Mouse (Mus musculus) adrenal gland, adult 8-10 months (tissue): ENCODE results near the gene Mal. TPM values are rescaled to one million over a fixed set of nuclear protein-coding genes. Genes with fewer than 3 reads are reported as not detected.

Source experiments
- DNase-seq: peaks from one replicate; pipeline ENCODE4 v3.0.0; 2022
- total RNA-seq, 4 experiments: library from RNA; stranded (reverse); gene quantifications; 2 replicates each; pipeline ENCODE4 v1.2.4; 2022

The Mal gene
- total RNA-seq = 10 to 100 TPM in 2 of 4 experiments, 1 to 10 TPM in 2; 6.6 to 12.0 (median 9.1) TPM

DNA sequence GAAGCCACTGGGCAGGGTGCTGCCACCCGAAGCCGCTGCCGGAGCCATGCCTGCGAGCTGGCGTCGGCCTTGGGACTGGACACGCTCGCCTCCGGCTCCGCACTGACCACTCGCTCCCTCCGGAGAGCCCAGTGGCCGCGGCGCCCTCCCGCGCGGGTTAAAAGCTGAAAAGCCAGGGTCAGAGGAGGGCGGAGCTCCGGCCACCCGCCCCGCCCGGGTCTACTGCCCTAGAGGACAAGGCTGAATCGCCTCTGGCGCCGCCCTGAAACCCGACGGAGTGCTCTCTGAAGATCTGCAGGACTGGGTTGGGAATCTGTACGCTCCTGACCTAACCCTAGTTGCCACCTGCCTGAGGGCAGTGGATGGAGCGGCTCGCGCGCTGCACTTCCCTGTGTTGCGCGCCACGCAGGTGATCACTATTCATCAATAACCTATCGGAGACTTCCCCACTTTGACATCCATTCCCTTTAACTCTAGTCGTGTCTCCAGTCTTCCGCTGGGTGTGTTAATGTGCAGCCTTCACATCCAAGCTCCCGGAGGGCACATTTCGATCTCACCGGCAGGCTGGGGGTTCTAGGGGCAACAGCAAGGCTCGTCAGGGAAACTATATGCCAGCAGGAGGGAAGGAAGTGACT lies at the start of gene Mal:
Mal (minus strand) TSS at position 610 of the 635 bp plus-strand sequence.
- DNase-seq = peak; percentile 67

DNA sequence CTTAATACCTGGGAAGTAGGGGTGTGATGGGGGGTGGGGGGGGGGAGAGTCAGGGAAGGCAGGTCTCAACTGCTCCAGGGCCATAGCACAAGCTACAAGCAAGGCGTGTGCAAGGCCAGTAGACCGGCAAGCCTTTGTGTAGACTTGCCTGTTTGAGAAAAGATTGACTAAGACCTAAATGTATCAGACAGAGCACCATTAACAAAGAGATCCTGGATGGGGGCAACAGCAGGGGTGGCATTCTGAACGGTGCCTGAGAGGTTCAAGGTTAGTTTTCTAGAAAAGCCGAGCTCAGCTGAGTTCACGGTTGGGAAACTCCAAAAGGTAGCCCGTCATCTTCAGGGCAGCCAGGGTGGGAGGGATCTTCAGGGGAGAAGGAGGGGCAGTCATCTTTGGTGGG lies 48.8 kb upstream of the Mal start:
- DNase-seq = no peak

DNA sequence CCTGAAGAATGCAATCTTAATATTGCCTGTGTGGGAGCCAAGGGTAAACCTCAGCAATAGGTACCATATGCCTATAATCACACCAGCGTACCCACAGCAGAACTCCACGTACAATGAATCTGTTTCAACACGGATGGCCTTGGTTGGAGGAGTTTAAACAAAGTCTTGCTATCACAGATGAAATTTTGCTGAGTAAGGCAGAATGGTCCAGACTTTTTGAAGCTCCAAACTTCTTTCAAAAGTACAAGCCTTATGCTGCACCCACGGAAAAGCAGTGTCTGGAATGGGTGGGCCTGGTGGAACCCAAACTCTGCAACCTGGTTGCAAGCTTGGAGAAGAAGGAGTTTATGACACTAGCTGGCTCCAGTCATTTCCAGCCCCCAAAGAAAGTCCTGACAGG lies 32.7 kb upstream of the Mal start:
- DNase-seq = no peak

DNA sequence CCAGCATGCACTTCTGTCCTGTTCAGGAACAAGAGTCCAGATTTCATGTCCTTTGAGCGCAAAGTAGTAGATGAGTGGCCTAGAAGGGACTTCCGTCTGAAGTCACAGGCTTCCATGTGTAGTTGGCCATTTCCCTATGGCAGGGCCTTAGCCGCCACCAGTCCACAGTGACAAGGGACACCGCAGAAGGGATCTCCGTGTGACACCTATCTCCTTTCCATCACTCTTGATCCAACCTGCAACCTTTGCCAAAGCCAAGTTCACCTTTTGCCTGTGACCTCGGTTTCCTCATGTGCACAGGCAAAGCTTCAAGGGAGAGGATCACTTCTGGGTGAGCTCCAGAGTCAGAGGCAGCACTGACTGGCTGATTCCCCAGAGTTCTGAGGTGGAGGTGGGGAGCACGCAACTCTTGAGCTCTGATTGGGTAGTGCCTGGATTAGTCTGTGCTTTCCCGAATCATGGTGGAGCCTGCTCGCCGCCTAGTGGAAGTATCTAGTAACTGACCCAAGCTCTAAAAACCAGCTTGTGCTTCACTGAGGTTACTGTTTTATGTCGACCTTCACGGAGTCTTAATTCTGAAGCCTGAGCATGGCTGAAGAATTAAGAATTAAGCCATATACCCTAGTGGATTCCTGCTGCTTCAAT lies 27.3 kb upstream of the Mal start:
- DNase-seq = peak; percentile 56

DNA sequence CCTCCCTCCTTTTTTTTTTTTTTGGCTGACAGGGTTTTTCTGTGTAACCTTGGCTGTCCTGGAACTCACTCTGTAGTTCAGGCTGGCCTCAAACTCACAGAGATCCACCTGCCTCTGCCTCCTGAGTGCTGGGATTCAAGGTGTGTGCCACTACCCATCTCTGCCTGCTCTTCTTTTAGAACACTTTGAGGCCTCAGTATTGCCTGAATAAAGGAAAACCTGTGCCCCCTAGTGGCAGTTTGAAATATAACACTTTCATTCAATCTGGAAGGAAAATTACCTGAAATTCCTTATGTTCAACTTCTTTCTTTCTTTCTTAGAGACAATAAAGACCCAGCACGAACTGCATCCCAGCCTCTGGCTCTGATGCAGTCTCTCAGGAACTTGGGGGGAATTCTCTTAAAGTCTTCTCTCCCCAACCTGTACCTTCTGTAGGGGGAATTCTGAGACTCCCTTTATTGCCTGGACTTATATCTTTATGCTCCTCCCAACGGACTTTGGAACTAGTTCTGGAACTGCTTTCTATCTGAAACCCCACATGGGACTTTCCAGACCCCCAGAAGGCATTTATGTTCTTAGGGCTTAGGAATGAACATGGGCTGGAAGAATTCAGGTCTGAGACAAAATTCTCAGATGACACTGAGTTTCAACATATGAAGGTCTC lies 11.5 kb upstream of the Mal start:
- DNase-seq = no peak

DNA sequence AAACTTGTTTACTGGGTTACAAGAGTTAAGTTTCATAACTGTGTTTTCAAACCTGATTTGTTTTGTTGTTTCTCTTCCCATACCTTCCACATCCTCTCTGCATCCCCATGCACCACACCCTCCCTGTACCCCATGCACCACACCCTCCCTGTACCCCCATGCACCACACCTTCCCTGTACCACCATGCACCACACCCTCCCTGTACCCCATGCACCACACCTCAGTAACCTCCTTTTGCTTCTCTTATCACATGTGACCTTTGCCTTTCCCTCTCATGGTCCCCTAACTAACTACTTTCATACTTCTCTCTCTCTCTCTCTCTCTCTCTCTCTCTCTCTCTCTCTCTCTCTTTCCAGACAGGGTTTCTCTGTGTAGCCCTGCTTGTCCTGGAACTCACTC lies 10.5 kb upstream of the Mal start:
- DNase-seq = no peak

DNA sequence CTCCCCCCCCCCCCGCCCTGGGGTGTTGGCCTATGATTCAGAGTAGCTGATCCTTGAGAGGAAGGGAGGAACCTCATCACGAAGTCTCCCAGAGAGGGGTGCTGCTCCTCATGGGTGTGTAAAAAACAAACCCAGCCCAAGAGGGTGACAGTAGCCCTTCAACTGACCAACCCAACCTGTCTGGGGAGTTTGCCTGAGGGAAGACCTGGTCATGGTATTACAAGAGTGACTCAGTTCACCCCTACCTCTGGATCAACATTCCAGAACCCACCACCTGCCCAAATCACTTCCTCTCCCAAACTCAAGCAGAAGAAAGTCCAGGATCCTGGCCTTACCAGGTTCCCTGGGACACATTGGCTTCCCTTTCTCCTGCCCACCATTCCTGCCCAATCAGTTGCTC lies 6.2 kb upstream of the Mal start:
- DNase-seq = no peak

DNA sequence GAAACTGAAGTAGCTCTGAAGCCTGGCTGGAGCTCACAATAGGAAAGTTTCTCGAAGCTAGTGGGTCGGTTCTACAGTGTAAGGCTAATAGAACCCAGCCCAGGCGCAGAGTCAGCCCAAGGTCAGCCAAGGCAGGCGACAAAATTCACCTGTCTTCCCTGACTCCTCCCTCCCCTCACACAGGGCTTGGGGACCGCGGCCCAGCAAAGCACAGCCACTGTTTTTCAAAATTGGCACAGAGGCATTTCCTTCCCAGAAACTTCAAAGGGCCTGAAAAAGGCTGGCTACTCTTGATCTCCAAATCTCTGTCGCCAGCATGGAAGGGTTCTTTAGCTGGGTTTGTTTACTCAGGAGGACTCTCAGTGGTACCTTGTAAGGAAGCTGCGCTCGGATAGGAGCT lies 1.1 kb downstream of the Mal start:
- DNase-seq = no peak

DNA sequence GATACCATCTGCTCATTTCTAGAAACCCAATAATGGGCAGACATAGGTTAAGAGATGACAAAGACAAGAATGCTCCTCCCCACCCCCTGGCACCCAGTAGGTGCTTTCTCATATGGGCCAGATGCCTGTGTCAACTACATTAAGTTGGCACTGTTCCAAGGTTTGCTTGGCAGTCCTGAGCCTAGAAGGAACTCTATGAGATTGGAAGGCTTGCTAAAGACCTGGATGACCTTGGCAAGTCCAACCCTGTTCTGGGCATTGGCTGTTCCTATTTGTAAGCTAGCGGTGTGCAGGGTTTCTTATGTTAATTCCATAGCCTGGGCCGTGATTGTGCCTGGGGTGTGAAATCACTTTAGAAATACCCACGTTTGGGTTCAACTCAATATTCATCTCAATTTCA lies 1.7 kb downstream of the Mal start:
- DNase-seq = no peak

DNA sequence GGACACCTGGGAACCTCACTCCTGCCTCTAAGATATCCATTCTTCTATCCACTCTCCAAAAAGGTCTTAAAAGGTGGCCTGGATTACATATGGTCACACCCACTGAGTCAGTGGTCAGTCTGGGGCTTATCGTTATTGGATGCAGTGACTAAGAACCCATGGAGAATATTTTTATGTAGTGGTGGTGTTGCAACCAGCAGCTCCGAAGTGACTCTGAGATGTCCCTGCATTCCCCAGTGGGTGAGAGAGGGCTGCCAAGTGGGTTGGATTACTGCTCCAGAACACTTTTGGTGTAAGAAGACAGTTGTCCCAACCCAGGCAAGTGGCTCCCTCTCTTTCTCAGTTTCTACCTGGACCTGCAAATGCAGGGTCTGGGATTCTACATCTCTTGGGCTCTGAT lies 3.7 kb downstream of the Mal start:
- no peak for DNase-seq

DNA sequence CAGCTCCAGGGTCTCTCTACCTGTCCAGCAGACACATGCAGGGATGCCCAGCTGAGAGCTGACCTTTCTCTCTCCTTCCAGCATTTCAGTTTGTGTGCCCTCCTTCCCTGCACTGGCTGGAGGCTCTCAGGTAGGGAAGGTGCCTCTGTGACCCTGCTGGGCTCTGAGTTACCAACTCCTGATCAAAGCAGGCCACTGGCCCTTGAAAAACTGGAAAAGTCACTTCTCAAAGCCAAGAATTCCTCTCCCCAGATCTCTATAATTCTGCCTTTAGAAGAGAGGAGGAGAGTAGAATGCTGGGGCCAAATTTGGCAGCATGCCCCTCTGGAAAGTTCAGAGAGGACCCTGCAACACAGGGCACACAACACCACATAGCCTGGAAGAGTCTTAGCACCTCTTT lies 4.2 kb downstream of the Mal start:
- DNase-seq = no peak

DNA sequence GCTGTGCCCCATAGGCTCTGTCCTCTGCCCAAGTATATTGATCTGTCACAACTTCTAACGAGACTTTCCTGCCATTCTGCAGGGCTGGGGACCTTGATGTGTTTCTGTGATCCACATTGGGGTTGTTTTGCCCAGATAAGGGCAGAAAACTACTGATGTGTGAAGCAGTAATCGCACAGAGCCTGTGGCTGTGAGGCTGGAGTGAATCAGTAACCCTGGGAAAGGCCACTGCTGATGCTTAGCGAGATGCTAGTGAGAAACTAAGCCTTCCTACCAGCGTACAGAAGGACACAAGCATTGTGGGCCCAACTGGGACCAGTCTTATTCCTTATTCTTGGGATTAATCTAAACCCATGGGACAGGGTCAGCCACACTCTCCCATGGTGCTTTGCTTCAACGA lies 4.9 kb downstream of the Mal start:
- DNase-seq = no peak

DNA sequence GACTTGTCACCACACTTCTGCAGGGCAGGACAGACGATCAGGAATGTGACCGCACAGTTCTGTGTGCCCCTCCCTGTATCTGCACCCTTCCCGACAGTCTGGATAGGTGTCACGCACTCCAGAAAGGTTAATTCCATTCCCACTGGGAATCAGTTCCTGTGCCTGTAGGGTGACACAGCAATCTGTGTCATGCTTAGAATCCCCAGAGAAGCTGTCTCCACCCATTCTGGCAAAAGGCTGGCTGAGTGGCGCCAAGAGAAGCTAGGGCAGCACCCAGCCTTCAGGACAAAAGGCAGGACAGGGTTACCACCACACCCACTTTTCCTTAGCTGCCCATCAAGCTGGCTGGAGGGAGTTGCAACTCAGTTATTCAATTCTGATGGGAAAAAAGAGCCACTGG lies 6.6 kb downstream of the Mal start:
- DNase-seq = no peak

DNA sequence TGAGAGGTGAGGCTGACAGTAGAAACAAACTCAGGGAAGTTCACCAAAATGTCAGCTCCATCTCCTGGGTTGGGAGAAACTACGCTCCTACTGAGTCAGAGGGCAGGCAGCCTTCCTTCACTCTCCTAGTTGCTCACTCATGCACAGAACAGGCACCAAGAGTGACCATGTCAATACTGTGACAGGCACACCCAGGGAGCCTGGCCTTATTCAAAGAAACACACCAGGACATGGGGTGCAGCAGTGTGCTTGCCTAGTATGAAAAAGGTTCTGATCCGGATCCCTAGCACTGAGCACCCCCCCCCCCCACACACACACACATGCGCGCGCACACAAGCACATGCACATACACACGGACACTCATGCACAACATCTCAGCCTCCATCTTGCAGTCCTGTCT lies 8.3 kb downstream of the Mal start:
- DNase-seq = no peak

DNA sequence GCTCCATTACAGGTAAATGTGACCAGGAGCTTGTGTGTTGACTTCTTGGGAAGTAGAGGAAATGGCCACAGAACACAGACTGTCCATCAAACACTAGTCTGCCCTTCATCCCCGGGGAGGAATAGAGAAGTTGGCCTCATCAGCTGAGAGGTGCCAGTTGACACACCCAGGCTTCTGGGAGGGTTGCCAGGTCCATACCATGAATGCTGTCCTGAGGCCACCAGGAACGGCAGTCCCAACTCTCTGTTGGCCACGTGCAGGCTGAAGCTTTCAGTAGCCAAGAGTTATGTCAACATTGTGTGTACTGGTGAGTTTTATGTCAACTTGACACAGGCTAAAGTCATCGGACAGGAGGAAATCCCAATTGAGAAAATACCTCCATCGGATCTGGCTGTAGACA lies 9.6 kb downstream of the Mal start:
- no peak for DNase-seq

DNA sequence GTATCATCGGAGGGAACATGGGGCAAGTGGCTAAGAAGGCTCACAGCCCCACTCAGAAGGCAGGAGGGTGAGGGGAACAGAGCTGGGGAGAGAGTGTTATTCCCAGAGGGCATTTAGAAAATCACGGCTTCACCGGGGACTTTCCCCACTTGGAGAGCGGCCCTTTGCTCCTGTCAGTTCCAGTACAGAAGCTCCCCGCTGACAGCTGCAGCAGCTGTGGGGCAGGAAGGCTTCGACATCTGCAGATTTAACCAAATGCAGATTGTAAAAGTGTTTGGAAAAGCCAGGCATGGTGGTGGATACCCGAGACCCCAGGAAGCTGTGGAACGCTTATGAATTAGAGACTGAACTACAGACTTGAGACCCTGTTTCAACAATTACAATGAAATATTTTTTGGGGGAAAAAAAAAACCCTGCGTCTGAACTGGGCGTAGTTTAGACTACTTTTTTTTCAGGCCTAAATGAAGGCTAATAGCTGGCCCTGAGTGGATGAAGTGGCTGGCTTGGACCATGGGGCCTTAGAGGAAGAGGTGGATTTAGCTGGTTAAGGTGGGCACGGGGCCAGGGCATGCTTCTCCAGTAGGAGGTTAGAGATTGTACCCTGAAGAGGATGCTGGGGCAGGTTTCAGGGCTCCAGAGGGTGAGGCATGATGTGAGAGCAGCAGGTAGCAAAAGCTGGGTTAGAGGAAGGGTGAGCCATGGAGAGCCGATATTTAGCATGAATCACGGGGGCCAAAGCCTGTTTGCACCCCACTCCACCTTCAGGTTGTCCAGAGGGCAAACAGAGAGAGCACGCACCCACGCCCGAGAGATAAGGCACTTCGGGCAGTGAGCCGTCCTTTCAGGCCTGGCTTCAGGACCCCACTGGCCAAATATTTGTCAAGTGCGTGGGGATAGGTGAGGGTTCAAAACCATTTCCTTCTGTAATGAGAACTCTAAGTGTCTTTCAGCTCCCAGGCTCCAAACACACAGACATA lies 12.5 kb downstream of the Mal start:
- DNase-seq = no peak

DNA sequence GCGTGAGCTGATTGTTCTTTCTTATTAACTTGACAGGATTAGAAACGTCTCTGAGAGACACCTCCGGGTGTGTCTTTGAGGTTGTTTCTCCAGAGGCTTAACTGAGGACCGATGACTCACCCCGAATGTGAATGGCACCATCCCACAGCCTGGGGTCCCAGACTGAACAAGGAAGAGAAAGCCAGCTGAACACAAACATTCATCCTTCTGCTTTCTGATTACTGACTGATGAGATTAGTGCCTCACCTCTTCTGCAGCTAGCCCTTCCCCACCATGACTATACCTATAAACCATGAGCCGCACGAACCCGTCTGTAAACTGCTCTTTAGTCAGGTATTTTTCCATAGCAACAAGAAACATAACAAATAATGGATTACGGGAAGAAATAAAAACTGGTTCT lies 17.5 kb downstream of the Mal start:
- no peak for DNase-seq

DNA sequence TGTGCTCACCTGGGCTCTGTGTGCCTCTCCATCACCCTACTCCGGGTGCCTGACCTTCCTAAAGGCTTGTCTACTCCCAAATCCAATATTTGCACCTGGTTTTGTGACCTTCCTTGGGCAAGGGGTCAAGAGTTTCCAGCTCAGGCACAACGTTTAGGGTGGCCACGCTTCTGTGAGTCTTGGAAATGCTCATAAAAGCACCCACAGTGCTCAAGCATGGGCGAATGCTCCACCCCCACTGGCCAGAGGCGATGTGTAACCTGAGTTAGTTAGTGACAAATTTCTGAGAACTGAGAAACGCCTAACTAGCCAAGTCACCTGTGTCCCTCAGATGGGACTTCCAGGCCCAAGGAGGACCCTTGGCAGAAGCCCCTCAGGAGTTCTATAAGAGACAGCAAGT lies 20.9 kb downstream of the Mal start:
- no peak for DNase-seq

DNA sequence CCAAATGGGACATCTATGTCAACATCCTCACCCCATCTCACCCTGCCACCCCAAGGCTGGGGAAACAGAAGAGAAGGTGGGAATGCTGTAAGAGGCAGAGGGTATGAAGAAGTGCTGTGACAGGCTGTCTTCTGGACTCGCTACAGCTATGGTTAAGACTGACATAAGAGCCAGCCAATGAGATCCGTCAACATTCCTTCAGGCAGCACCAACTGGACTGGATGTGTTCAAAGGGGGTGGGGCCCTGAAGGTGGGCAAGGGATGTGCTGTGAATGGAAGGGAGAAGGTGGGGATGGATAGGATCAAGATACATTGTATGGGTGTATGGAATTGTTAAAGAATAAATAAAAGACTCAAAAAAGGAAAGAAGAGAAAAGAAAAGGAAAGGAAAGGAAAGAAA lies 23.9 kb downstream of the Mal start:
- DNase-seq = no peak

DNA sequence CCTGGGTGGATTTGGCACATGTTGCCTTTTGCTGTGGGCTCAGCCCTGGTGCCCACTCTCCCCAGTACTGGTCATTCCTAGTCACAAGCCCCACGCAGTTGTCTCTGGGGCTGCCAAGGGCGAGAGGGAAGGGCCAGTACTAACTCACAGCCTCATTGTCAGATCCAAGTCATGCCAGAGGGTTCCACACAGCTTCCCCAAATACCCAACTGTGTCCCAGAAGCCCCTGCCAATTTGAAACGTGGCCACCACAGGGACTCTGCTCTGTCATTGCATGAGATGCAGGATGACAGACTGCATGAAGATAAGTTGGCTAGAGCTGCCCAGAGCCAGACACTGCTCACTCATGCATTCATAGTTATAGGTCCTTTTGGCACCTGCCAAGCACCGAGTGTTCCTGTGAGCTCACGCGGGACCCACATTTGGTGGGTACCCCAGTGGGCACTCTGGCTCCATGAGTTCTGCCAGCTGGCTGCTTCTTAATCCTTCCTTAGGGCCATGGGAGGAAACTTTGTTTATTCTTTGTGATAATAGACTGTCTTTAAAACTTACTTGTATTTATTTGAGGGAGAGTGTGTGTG lies 28.4 kb downstream of the Mal start:
- DNase-seq = no peak

DNA sequence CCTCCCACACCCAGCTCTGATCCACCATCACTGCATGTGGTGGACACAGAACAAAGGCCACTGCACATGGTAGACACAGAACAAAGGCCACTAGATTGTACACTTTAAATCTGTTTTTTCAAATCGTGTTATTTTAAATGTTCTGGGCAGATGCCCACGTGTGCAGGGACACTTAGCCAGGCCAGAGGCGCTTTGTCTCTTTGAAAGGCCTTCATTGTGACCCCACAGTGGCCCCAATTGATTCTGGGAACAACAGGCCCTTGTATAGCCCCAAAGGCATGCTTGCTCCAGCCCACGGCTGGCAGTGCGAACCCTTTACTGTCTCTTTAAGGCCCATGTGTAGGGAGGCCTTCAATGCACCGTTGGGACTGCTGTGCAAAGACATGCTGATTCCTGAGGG lies 29.1 kb downstream of the Mal start:
- DNase-seq = no peak

DNA sequence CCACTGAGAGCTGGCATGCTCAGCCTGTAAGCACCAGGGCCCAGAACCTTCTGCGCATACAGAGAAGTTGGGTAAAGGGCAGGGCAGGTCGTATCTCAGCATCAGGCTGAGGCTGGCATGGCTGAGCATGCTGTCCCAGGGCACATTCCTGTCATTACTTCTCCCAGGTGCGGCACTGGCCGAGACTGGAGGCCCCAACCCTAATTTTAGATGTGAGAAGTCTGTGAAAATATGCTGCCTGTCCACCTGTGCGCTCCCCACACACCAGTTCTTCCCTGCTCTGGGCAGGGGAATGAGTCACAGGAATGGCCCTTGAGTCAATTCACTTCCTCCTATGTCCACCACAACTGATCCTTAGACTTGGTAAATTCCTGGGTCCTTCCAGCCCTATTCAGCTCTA lies 30.8 kb downstream of the Mal start:
- DNase-seq = no peak

DNA sequence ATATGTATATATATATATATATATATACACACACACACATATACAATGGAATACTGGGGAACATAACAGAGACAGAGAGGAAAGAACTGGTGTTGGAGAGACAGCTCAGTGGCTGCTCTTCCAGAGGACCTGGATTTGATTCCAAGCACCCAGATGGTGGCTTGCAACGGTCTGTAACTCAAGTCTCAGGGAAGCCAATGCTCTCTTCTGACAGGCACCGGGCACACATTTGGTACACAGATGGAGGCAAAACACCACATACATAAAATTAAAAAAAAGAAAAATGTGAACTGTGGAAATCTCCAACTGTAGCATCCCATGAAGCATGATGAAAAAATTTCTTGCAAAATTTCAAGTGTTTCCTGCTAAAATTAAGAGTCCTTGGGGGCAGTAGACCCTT lies 31.7 kb downstream of the Mal start:
- no peak for DNase-seq
